Mouse (Mus musculus) kidney, postnatal 0 days (tissue): ENCODE measurements around the gene Comp. TPM values are rescaled to one million over a fixed set of nuclear protein-coding genes. Genes with fewer than 3 reads are reported as not detected.

ENCODE experiments used
- ATAC-seq: fragments of 200-750 bp; cut with Nextera tagmentation; replicated peaks from 2 replicates; pipeline ENCODE4 v1.8.0; 2017; ENCODE audit warnings: low read depth, moderate number of reproducible peaks, moderate TSS enrichment, moderate library complexity; ENCODE audit not compliant: low FRiP score
- DNase-seq: peaks from one replicate; pipeline ENCODE4 v3.0.0-alpha.2; 2016; ENCODE audit warnings: low spot score
- H3K27ac ChIP-seq: fragments of 300-500 bp; sonication (generic); 2 replicates; pipeline ENCODE4 v1.5.1; 2014; ENCODE audit warnings: mild to moderate bottlenecking
- H3K27me3 ChIP-seq: fragments of 300-500 bp; sonication (generic); 2 replicates; pipeline ENCODE4 v1.6.1; 2014; ENCODE audit warnings: low read length, mixed read lengths; ENCODE audit not compliant: insufficient read depth
- H3K36me3 ChIP-seq: fragments of 300-500 bp; sonication (generic); 2 replicates; pipeline ENCODE4 v1.6.1; 2014; ENCODE audit warnings: low read length, mixed read lengths; ENCODE audit not compliant: insufficient read depth
- H3K4me1 ChIP-seq: fragments of 300-500 bp; sonication (generic); replicated peaks from 2 replicates; pipeline ENCODE4 v1.6.1; 2014; ENCODE audit warnings: antibody characterized with exemption, low read length, mixed read lengths; ENCODE audit not compliant: insufficient read depth
- H3K4me2 ChIP-seq: fragments of 300-500 bp; sonication (generic); 2 replicates; pipeline ENCODE4 v1.6.1; 2014; ENCODE audit warnings: mild to moderate bottlenecking, low read length, moderate library complexity, mixed read lengths
- H3K4me3 ChIP-seq: fragments of 300-500 bp; sonication (generic); replicated peaks from 2 replicates; pipeline ENCODE4 v1.5.1; 2014; ENCODE audit warnings: low read depth, low read length
- H3K9ac ChIP-seq: fragments of 300-500 bp; sonication (generic); 2 replicates; pipeline ENCODE4 v1.6.1; 2014; ENCODE audit warnings: low read depth, low read length
- H3K9me3 ChIP-seq: fragments of 300-500 bp; sonication (generic); replicated peaks from 2 replicates; pipeline ENCODE4 v1.6.1; 2016; ENCODE audit warnings: low read length, inconsistent platforms, mixed read lengths
- CTCF ChIP-seq: IDR thresholded peaks from 2 replicates; pipeline ENCODE4 v1.5.1; 2016; ENCODE audit warnings: antibody characterized with exemption, low read depth, mild to moderate bottlenecking, moderate library complexity
- WGBS: fragments of 180-500 bp; shearing (Covaris S2); extraction: QIAGEN DNeasy Blood & Tissue Kit; methylation state at CpG from one replicate; pipeline ENCODE4 v1.1.7; 2014; 5-methylcytosine and 5-hydroxymethylcytosine counted together
- polyA plus RNA-seq: library from polyadenylated mRNA; unstranded; fragments of >200 nt; fragmentation: Nextera tagmentation; extraction: Ambion mirVana; gene quantifications from 2 replicates; pipeline ENCODE4 v1.2.1, GENCODE M21; 2015

The Comp gene
- polyA plus RNA-seq, result 0.24 and 0.28 TPM in 2 replicates

- Histone ChIP-seq H3K27ac (no peak within 1 kb of the TSS), H3K36me3 (no peaks in the 10 kb centered on the region), H3K4me1 (peaks cover 18% of the 10 kb centered on the region), H3K4me3 (peak within 1 kb of the TSS; percentile 31), H3K27me3 (peaks cover 51% of the 10 kb centered on the region), H3K9ac (0 out of 2 replicates have a peak within 1 kb of the TSS, but pooled peaks have one; percentile 18), H3K4me2 (peak within 1 kb of the TSS; percentile 57), H3K9me3 (no peaks in the 10 kb centered on the region)
- ATAC-seq (no peak), DNase-seq (no peak)
- whole genome bisulfite sequencing, result 5% methylated on average over 47 of the region's 47 CpGs
- TF ChIP-seq CTCF, result no peak
Measured at GRCm38 (mm10) chr8:70373397-70374317, at the start of gene Comp. Gene Comp, plus strand, starts transcription at chr8:70373558.

DNA sequence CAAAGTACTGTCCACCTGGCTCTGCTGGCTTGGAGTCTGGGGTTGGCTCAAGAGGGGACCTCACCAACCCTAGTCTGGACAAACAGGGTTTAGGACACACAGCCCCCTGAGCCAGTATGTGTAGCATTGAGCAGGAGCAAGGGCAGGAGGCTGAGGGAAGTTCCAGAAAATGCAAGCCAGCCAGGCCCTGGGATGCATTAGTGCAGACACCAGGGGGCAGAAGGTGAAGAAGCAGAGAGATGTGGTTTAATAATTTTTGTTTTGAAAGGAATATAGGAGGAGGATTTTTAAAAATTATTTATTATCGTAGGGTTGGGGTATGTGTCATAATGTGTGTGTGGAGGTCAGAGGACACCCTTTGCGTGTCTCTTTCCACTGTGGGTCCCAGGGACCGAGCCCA, 49.6 kb upstream of the Comp start:
- no peak for ATAC-seq
- WGBS, result 91% methylated on average over 3 of the region's 3 CpGs
- TF ChIP-seq CTCF, result peak; percentile 31; the same call in 1 of the 2 replicates

GRCm38 (mm10) chr8:70327512-70327911, 45.8 kb upstream of the Comp start:
- no peak for TF ChIP-seq CTCF
- H3K27ac ChIP-seq, result no peak overlapping the region
- no peaks in the 10 kb centered on the region for H3K27me3 ChIP-seq
- ATAC-seq (no peak), DNase-seq (no peak)
- 95% methylated on average over 6 of the region's 6 CpGs for WGBS
- H3K9ac ChIP-seq, result no peak overlapping the region
- peaks cover 10% of the 10 kb centered on the region; the same call in 1 of the 2 replicates for H3K4me1 ChIP-seq
- H3K36me3 ChIP-seq, result 0 out of 2 replicates have a peak, but pooled peaks cover 7% of the 10 kb centered on the region
- no peak overlapping the region for H3K4me3 ChIP-seq
- H3K4me2 ChIP-seq, result no peak overlapping the region
- no peaks in the 10 kb centered on the region for H3K9me3 ChIP-seq

More for the DNA sequence above, 49.6 kb upstream of the Comp start:
- Histone ChIP-seq H3K9me3 (no peaks in the 10 kb centered on the region), H3K27me3 (no peaks in the 10 kb centered on the region), H3K27ac (no peak overlapping the region), H3K4me3 (no peak overlapping the region), H3K9ac (no peak overlapping the region), H3K36me3 (no peaks in the 10 kb centered on the region), H3K4me1 (no peaks in the 10 kb centered on the region), H3K4me2 (no peak overlapping the region)
- no peak for DNase-seq

DNA sequence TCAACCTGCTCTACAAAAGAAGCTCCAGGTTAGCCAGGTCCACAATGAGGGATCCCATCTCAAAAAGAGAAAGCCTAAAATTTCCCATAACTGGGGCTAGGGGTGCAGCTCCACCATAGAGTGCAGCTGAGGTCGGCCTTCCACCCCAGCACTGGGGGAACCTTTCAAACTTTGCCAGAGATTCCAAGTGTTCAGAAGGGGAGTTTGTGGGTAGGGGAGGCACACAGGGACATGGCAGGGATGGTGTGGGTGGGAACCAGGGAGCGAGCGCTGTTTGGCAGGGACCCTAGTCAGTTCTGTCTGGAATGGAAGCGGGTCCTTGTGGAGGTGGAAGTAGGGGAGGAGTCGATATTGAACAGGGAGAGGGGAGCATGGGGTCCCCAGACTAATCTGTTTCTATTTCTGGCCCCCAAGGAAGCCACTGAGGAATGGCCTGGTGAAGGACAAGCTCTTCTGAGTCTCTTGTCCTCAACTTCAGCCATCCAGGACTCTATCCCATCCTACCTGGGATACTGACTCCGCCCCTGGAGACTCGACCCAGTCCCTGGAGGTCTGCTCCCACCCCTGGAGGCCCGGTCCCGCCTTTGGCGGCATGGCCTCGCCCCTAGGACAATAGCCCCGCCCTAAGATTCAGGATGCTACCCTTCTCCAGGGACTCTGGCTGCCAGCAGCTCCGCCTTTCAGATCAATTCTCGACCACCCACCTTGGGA, 44.1 kb upstream of the Comp start, which contains the start of gene Gdf1:
Gdf1 (plus strand) TSS at position 694 of the 711 bp plus-strand sequence.
- H3K9ac ChIP-seq, result peak within 1 kb of the TSS; percentile 28; the same call in 1 of the 2 replicates
- ATAC-seq (peak; percentile 33), DNase-seq (peak; percentile 45)

GRCm38 (mm10) chr8:70329835-70330740, 43.3 kb upstream of the Comp start:
- H3K4me1 ChIP-seq, result peaks cover 10% of the 10 kb centered on the region; the same call in 1 of the 2 replicates
- H3K4me2 ChIP-seq, result peak overlapping the region; percentile 47
- H3K9me3 ChIP-seq, result no peaks in the 10 kb centered on the region
- no peak overlapping the region for H3K27ac ChIP-seq
- peaks cover 30% of the 10 kb centered on the region for H3K36me3 ChIP-seq
- H3K27me3 ChIP-seq, result no peaks in the 10 kb centered on the region
- DNase-seq (peak; percentile 32), ATAC-seq (peak; percentile 15)
- H3K9ac ChIP-seq, result peak overlapping the region; percentile 28; the same call in 1 of the 2 replicates
- 11% methylated on average over 45 of the region's 45 CpGs for WGBS
- peak overlapping the region; percentile 16 for H3K4me3 ChIP-seq
- TF ChIP-seq CTCF, result no peak

More for the DNA sequence above, 44.1 kb upstream of the Comp start, which contains the start of gene Gdf1:
- Histone ChIP-seq H3K27me3 (no peaks in the 10 kb centered on the region), H3K4me1 (peaks cover 10% of the 10 kb centered on the region; the same call in 1 of the 2 replicates), H3K36me3 (peaks cover 23% of the 10 kb centered on the region), H3K4me2 (peak within 1 kb of the TSS; percentile 47), H3K27ac (no peak within 1 kb of the TSS), H3K9me3 (no peaks in the 10 kb centered on the region), H3K4me3 (peak within 1 kb of the TSS; percentile 16)
- TF ChIP-seq CTCF, result no peak
- WGBS, result 31% methylated on average over 14 of the region's 14 CpGs
